Mouse (Mus musculus): ENCODE measurements around the gene Gm49368. TPM values are rescaled to one million over a fixed set of nuclear protein-coding genes. Genes with fewer than 3 reads are reported as not detected.
"Not testable (repeated sequence)": the region's sequence is repeated elsewhere in the genome, so short reads cannot be mapped to it uniquely, and the experiment has no call there.

The Gm49368 gene
- not detected for total RNA-seq (2021)

- intact Hi-C loops (cut with DNase I) = no loop called here
- DNase-seq (ENCODE audit: low spot score) = no peak
Observed at GRCm38 (mm10) chr7:128062456-128062855, at the start of gene Gm49368, which contains the start of gene Itgam. Gene Gm49368 (plus strand): TSS chr7:128062683. Gene Itgam (plus strand): TSS chr7:128062640.

GRCm38 (mm10) chr7:128013116-128013515, 49.4 kb upstream of the Gm49368 start:
- DNase-seq (ENCODE audit: low spot score) = no peak
- intact Hi-C loops (cut with DNase I) = no loop called here

- DNase-seq (ENCODE audit: low spot score); intact Hi-C loops (cut with DNase I): not testable (repeated sequence)
Observed at GRCm38 (mm10) chr7:128016134-128016533, 46.3 kb upstream of the Gm49368 start.

- intact Hi-C loops (cut with DNase I) = no loop called here
- DNase-seq (ENCODE audit: low spot score) = no peak
Observed at GRCm38 (mm10) chr7:128016650-128017049, 45.8 kb upstream of the Gm49368 start.

GRCm38 (mm10) chr7:128018275-128018674, 44.2 kb upstream of the Gm49368 start:
- intact Hi-C loops (cut with DNase I) = no loop called here
- DNase-seq (ENCODE audit: low spot score) = no peak

GRCm38 (mm10) chr7:128019187-128019586, 43.3 kb upstream of the Gm49368 start:
- intact Hi-C loops (cut with DNase I) = no loop called here
- no peak for DNase-seq (ENCODE audit: low spot score)

GRCm38 (mm10) chr7:128022974-128023373, 39.5 kb upstream of the Gm49368 start:
- intact Hi-C loops (cut with DNase I) = no loop called here

GRCm38 (mm10) chr7:128023565-128023964, 38.9 kb upstream of the Gm49368 start:
- intact Hi-C loops (cut with DNase I) = no loop called here
- DNase-seq (ENCODE audit: low spot score) = no peak

More at GRCm38 (mm10) chr7:128022974-128023373, 39.5 kb upstream of the Gm49368 start:
- DNase-seq (ENCODE audit: low spot score) = no peak

GRCm38 (mm10) chr7:128024364-128024763, 38.1 kb upstream of the Gm49368 start:
- intact Hi-C loops (cut with DNase I) = no loop called here
- DNase-seq (ENCODE audit: low spot score) = no peak

GRCm38 (mm10) chr7:128024932-128025331, 37.6 kb upstream of the Gm49368 start:
- DNase-seq (ENCODE audit: low spot score) = no peak
- intact Hi-C loops (cut with DNase I) = no loop called here

GRCm38 (mm10) chr7:128025381-128025780, 37.1 kb upstream of the Gm49368 start:
- intact Hi-C loops (cut with DNase I) = no loop called here
- no peak for DNase-seq (ENCODE audit: low spot score)

GRCm38 (mm10) chr7:128031403-128031976, 31.0 kb upstream of the Gm49368 start:
- intact Hi-C loops (cut with DNase I) = no loop called here
- DNase-seq (ENCODE audit: low spot score) = no peak

GRCm38 (mm10) chr7:128032290-128032988, 30.0 kb upstream of the Gm49368 start:
- no peak for DNase-seq (ENCODE audit: low spot score)
- intact Hi-C loops (cut with DNase I) = no loop called here

- no peak for DNase-seq (ENCODE audit: low spot score)
- intact Hi-C loops (cut with DNase I) = no loop called here
Observed at GRCm38 (mm10) chr7:128032989-128033293, 29.5 kb upstream of the Gm49368 start.

- intact Hi-C loops (cut with DNase I) = no loop called here
- no peak for DNase-seq (ENCODE audit: low spot score)
Observed at GRCm38 (mm10) chr7:128033616-128034015, 28.9 kb upstream of the Gm49368 start.

- intact Hi-C loops (cut with DNase I); DNase-seq (ENCODE audit: low spot score): not testable (repeated sequence)
Observed at GRCm38 (mm10) chr7:128042161-128042820, 20.2 kb upstream of the Gm49368 start.

GRCm38 (mm10) chr7:128044142-128044785, 18.2 kb upstream of the Gm49368 start:
- intact Hi-C loops (cut with DNase I) = no loop called here
- DNase-seq (ENCODE audit: low spot score) = no peak

GRCm38 (mm10) chr7:128045640-128046039, 16.8 kb upstream of the Gm49368 start:
- intact Hi-C loops (cut with DNase I) = no loop called here
- no peak for DNase-seq (ENCODE audit: low spot score)

- intact Hi-C loops (cut with DNase I) = no loop called here
- no peak for DNase-seq (ENCODE audit: low spot score)
Observed at GRCm38 (mm10) chr7:128048819-128049218, 13.7 kb upstream of the Gm49368 start.

- no peak for DNase-seq (ENCODE audit: low spot score)
- intact Hi-C loops (cut with DNase I) = no loop called here
Observed at GRCm38 (mm10) chr7:128049254-128049653, 13.2 kb upstream of the Gm49368 start.

GRCm38 (mm10) chr7:128050739-128051138, 11.7 kb upstream of the Gm49368 start:
- intact Hi-C loops (cut with DNase I) = no loop called here
- no peak for DNase-seq (ENCODE audit: low spot score)

All from heart, postnatal 25 days (tissue).